In the genomic region with DNA sequence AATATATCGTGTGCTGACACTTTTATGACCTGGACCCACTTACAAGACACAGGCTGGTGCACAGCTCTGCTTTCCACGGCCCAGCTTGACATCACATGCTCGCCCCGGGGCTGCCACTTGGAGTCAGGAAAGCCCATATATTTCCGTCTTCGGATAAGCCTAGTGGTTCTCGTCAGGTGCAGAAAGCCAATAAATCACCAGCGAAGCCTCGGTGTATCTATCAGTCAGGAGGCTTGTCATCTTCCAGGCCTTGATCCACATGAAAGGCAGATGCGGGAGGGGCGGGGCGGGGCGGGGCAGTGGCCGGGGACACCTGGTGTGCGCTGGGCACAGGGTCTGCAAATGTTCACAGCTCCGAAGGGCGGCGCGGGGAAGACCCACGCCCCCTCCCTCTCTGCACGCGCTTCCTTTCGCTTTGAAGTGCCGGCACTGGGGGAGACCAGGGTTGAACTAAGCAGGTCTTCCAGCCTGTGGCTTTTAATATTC, we compare ENCODE assay signal across 8 mouse cellular contexts. TPM values are rescaled to one million over a fixed set of nuclear protein-coding genes. Genes with fewer than 3 reads are reported as not detected.
A peak's percentile ranks its signal among the peaks of the same experiment; 100 is the strongest.
DNase-seq lines count a peak whose midpoint lies in the region; ATAC-seq and TF ChIP-seq lines count a peak whose summit lies in the region.

No protein-coding gene starts in this region.

- WGBS in kidney, postnatal 0 days = 1% methylated on average over 24 of the region's 24 CpGs
- WGBS in embryonic facial prominence, embryonic 13.5 days = 12% methylated on average over 24 of the region's 24 CpGs
- WGBS in intestine, embryonic 14.5 days = 2% methylated on average over 22 of the region's 24 CpGs

- DNase-seq in kidney, postnatal 0 days (ENCODE audit: low spot score) = no peak
- no peak for DNase-seq in kidney, adult 9 months
- DNase-seq in intestine, embryonic 14.5 days (ENCODE audit: low spot score) = peak; percentile 63
- DNase-seq in neural tube, embryonic 10.5 days (ENCODE audit: extremely low spot score, low spot score) = peak; percentile 60
- no peak for DNase-seq in left cerebral cortex, adult 8-10 months (ENCODE audit: low spot score in 2 of 2)
- no peak for DNase-seq in left cerebral cortex, postnatal 14 days (ENCODE audit: low spot score in 2 of 2)
- no peak for DNase-seq in spleen, postnatal 14 days (ENCODE audit: low spot score in 2 of 2)

- H3K27ac ChIP-seq in kidney, postnatal 0 days = no peak overlapping the region
- no peak overlapping the region for H3K27ac ChIP-seq in embryonic facial prominence, embryonic 13.5 days
- no peak overlapping the region for H3K27ac ChIP-seq in intestine, embryonic 14.5 days (ENCODE audit: low read depth)

- no peaks in the 10 kb centered on the region for H3K27me3 ChIP-seq in kidney, postnatal 0 days (ENCODE audit: insufficient read depth, low read length)
- no peaks in the 10 kb centered on the region; the same call in 1 of the 2 replicates for H3K27me3 ChIP-seq in embryonic facial prominence, embryonic 13.5 days
- H3K27me3 ChIP-seq in intestine, embryonic 14.5 days (replicated peaks; ENCODE audit: control insufficient read depth, insufficient read depth, low read length) = 0 out of 2 replicates have a peak, but pooled peaks cover 2% of the 10 kb centered on the region

- H3K36me3 ChIP-seq in kidney, postnatal 0 days (ENCODE audit: insufficient read depth, low read length) = no peaks in the 10 kb centered on the region
- no peaks in the 10 kb centered on the region for H3K36me3 ChIP-seq in embryonic facial prominence, embryonic 13.5 days
- no peaks in the 10 kb centered on the region for H3K36me3 ChIP-seq in intestine, embryonic 14.5 days (ENCODE audit: control insufficient read depth, insufficient read depth, low read length)

- ATAC-seq in kidney, postnatal 0 days (replicated peaks; ENCODE audit: low FRiP score, low read depth) = 0 out of 2 replicates have a peak, but pooled peaks have one; percentile 54
- ATAC-seq in embryonic facial prominence, embryonic 13.5 days (ENCODE audit: insufficient number of reproducible peaks, insufficient read depth, low FRiP score, low TSS enrichment, low read depth) = no peak
- ATAC-seq in intestine, embryonic 14.5 days (replicated peaks; ENCODE audit: low FRiP score, low TSS enrichment, low read depth) = peak; percentile 76

- no peak overlapping the region; the same call in 1 of the 2 replicates for H3K4me3 ChIP-seq in kidney, postnatal 0 days (replicated peaks; ENCODE audit: low read depth, low read length)
- peak overlapping the region; percentile 33 for H3K4me3 ChIP-seq in embryonic facial prominence, embryonic 13.5 days
- peak overlapping the region; percentile 21 for H3K4me3 ChIP-seq in intestine, embryonic 14.5 days (ENCODE audit: low read depth, low read length)

- peak overlapping the region; percentile 55 for H3K4me2 ChIP-seq in kidney, postnatal 0 days (ENCODE audit: low read length)
- H3K4me2 ChIP-seq in embryonic facial prominence, embryonic 13.5 days = peak overlapping the region; percentile 66
- H3K4me2 ChIP-seq in intestine, embryonic 14.5 days (ENCODE audit: low read length) = peak overlapping the region; percentile 60

- H3K9me3 ChIP-seq in kidney, postnatal 0 days (replicated peaks; ENCODE audit: low read length) = no peaks in the 10 kb centered on the region
- H3K9me3 ChIP-seq in embryonic facial prominence, embryonic 13.5 days = no peaks in the 10 kb centered on the region
- no peaks in the 10 kb centered on the region for H3K9me3 ChIP-seq in intestine, embryonic 14.5 days (ENCODE audit: control insufficient read depth, low read length)

- H3K4me1 ChIP-seq in kidney, postnatal 0 days (replicated peaks; ENCODE audit: insufficient read depth, low read length) = no peaks in the 10 kb centered on the region
- peaks cover 10% of the 10 kb centered on the region; the same call in 1 of the 2 replicates for H3K4me1 ChIP-seq in embryonic facial prominence, embryonic 13.5 days
- peaks cover 6% of the 10 kb centered on the region; the same call in 1 of the 2 replicates for H3K4me1 ChIP-seq in intestine, embryonic 14.5 days (replicated peaks; ENCODE audit: control insufficient read depth, insufficient read depth, low read length)

- H3K9ac ChIP-seq in kidney, postnatal 0 days (ENCODE audit: low read depth, low read length) = no peak overlapping the region
- 0 out of 2 replicates have a peak overlapping the region, but pooled peaks have one; percentile 40 for H3K9ac ChIP-seq in embryonic facial prominence, embryonic 13.5 days
- no peak overlapping the region for H3K9ac ChIP-seq in intestine, embryonic 14.5 days (ENCODE audit: low read length)

- no peak for TF ChIP-seq CTCF in kidney, postnatal 0 days (IDR thresholded peaks at IDR 0.05; ENCODE audit: low read depth)

- intact Hi-C loops in left cerebral cortex, postnatal 14 days (cut with DNase I) = no loop called here

RNA-seq across cellular contexts. Expression of gene Hao2, which starts 48.1 kb away (rescaled TPM):
- 134 and 139 TPM in 2 replicates for polyA plus RNA-seq in kidney, postnatal 0 days (2015; fragmentation: Nextera tagmentation; extraction: Ambion mirVana)
- polyA plus RNA-seq in embryonic facial prominence, embryonic 13.5 days (2015; fragmentation: Nextera tagmentation; extraction: Ambion mirVana) = 0.25 TPM in 1 of 2 replicates, not detected in the other
- polyA plus RNA-seq in intestine, embryonic 14.5 days (2014; fragmentation: Nextera tagmentation; extraction: Ambion mirVana) = 3.7 and 6.0 TPM in 2 replicates
- not detected for total RNA-seq in left cerebral cortex, adult 8-10 months (2022)
- total RNA-seq in left cerebral cortex, postnatal 14 days (2021) = not detected

Comparison
In these comparisons a context has a peak if more than half of its experiments do, and no peak if none do; other contexts are left out.
1. DNase-seq: peak in intestine, embryonic 14.5 days (single experiment) and neural tube, embryonic 10.5 days (single experiment); none in kidney, postnatal 0 days (single experiment), kidney, adult 9 months (single experiment), left cerebral cortex, adult 8-10 months (0 of 2), left cerebral cortex, postnatal 14 days (0 of 2) and spleen, postnatal 14 days (0 of 2).
2. RNA of gene Hao2, which starts 48.1 kb away (polyA plus RNA-seq): 134 to 139 TPM in kidney, postnatal 0 days; 3.7 to 6.0 TPM in intestine, embryonic 14.5 days and 0.25 TPM in embryonic facial prominence, embryonic 13.5 days; every median in the first group is over 10 times any median in the second.
3. Peak in every context shown above with its lines, with median percentiles within 50 percentile points of each other: H3K4me2 ChIP-seq.